Mouse (Mus musculus) testis, adult 2 months (tissue): ENCODE measurements around the gene Sema3d. TPM values are rescaled to one million over a fixed set of nuclear protein-coding genes. Genes with fewer than 3 reads are reported as not detected.

ENCODE experiments used
- H3K27ac ChIP-seq: fragments of 200-500 bp; 2 replicates; pipeline ENCODE4 v1.5.1; 2012; ENCODE audit warnings: low read depth, low read length; ENCODE audit not compliant: control insufficient read depth, insufficient read depth
- H3K27me3 ChIP-seq: fragments of 200-500 bp; 2 replicates; pipeline ENCODE4 v1.6.1; 2012; ENCODE audit warnings: mild to moderate bottlenecking, low read length, moderate library complexity; ENCODE audit not compliant: control insufficient read depth, insufficient read depth
- H3K36me3 ChIP-seq: fragments of 200-500 bp; 2 replicates; pipeline ENCODE4 v1.6.1; 2012; ENCODE audit warnings: mild to moderate bottlenecking, low read length; ENCODE audit not compliant: control insufficient read depth, insufficient read depth
- H3K4me1 ChIP-seq: fragments of 200-500 bp; 2 replicates; pipeline ENCODE4 v1.6.1; 2012; ENCODE audit warnings: low read length; ENCODE audit not compliant: control insufficient read depth, insufficient read depth
- H3K4me3 ChIP-seq: fragments of 200-500 bp; 2 replicates; pipeline ENCODE4 v1.5.1; 2012; ENCODE audit warnings: low read depth, mild to moderate bottlenecking, low read length, moderate library complexity, mixed read lengths; ENCODE audit not compliant: control insufficient read depth
- CTCF ChIP-seq: fragments of 200-500 bp; IDR thresholded peaks from 2 replicates; pipeline ENCODE4 v1.5.1; 2012; ENCODE audit warnings: low read depth, mild to moderate bottlenecking, inconsistent platforms, low read length, moderate library complexity; ENCODE audit not compliant: control insufficient read depth, insufficient read depth, insufficient replicate concordance
- POLR2A ChIP-seq: fragments of 200-500 bp; IDR thresholded peaks from 2 replicates; pipeline ENCODE4 v1.6.1; 2012; ENCODE audit warnings: low read depth, mild to moderate bottlenecking, inconsistent platforms, low read length, moderate library complexity; ENCODE audit not compliant: control insufficient read depth
- polyA plus RNA-seq: library from polyadenylated mRNA; depleted of rRNA; stranded (reverse); fragments of >200 nt; gene quantifications from 2 replicates; pipeline ENCODE4 v1.2.3, GENCODE M21; 2012

The Sema3d gene
- polyA plus RNA-seq, 1 experiment: 0.16 TPM

DNA sequence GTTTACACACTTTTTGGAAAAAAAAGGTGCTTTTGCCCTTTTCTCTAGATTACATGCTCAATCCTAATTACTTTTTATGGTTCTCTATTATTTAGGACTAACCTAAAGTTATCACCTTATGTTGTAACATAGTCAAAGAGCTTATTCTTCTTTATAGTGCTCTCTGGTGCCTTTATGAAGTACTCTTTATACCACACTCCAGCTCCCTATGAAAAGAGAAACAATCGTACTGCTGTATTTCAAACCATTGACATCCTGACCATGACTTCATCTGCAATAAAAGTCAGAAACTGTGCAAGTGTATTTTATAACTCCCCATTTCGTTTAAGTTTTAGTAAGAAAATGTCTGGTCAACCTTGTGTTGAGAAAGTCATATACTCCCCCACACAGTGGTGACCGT lies 29.4 kb downstream of the Sema3d start:
- no peaks in the 10 kb centered on the region for H3K4me1 ChIP-seq
- TF ChIP-seq CTCF: no peak
- TF ChIP-seq POLR2A: no peak
- no peaks in the 10 kb centered on the region for H3K27me3 ChIP-seq
- no peak overlapping the region for H3K4me3 ChIP-seq
- no peaks in the 10 kb centered on the region for H3K36me3 ChIP-seq
- no peak overlapping the region for H3K27ac ChIP-seq

DNA sequence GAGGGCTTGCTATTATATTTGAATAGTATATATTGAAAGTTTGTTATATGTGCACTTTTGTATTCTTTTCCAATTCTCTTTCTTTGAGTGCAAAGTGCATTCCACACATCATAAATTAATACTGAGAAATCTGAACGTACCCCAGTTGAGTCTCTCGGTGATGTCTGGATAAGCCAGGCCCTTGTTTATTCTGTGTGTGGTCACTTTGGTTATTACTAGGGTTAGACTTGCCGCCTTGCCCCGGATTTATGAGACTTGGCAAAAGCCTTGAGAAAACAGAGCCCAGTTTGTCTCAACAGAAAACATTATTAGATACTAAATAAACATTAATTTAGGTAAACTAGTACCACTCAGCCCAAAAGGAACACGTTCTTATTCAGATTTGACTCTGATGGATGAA lies 40.1 kb downstream of the Sema3d start:
- no peak overlapping the region for H3K27ac ChIP-seq
- no peak for TF ChIP-seq POLR2A
- TF ChIP-seq CTCF: no peak
- H3K4me1 ChIP-seq: no peaks in the 10 kb centered on the region
- H3K4me3 ChIP-seq: no peak overlapping the region
- H3K36me3 ChIP-seq: no peaks in the 10 kb centered on the region
- H3K27me3 ChIP-seq: no peaks in the 10 kb centered on the region

DNA sequence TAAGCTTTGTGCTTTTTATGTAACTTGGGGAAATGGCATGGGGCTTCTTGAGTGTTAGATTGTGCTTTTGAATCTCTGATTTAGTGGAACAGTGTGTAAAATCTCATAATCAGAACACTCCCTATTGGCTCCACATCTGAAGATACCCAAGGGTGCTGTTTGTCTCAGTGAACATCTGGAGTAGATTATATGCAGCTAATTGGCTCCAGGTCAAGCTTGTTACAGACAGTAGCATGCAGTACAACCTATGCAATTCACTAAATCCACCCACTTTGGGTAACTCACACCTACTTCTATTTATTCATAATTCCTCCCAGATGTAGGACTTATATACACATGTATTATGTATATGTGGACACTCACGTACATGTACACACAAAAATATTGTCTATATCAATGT lies 58.6 kb downstream of the Sema3d start:
- Histone ChIP-seq H3K36me3 (no peaks in the 10 kb centered on the region), H3K27me3 (no peaks in the 10 kb centered on the region), H3K4me3 (no peak overlapping the region), H3K27ac (no peak overlapping the region), H3K4me1 (no peaks in the 10 kb centered on the region)
- no peak for TF ChIP-seq CTCF
- no peak for TF ChIP-seq POLR2A

- Histone ChIP-seq H3K4me1 (no peaks in the 10 kb centered on the region), H3K36me3 (no peaks in the 10 kb centered on the region), H3K4me3 (no peak overlapping the region), H3K27ac (no peak overlapping the region), H3K27me3 (no peaks in the 10 kb centered on the region)
- TF ChIP-seq CTCF (no peak), POLR2A (no peak)
Measured at GRCm38 (mm10) chr5:12442176-12443105, 59.3 kb downstream of the Sema3d start.

DNA sequence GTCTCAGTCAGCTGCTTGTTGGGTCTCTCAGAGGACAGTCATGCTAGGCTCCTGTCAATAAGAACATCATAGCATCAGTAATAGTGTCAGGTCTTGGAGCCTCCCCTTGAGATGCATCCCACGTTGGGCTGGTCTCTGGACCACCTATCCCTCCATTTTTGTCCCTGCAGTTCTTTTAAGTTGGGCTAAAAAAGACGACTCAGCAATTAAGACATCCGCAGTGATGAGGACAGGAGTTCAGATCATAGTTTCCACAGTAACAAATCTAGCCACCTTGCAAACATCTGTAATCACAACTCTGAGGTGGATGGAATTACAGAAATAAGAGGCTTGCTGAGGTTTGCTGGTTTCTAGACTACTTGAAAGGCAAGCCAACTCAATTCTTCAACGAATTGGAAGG lies 67.9 kb downstream of the Sema3d start:
- TF ChIP-seq CTCF: no peak
- no peak for TF ChIP-seq POLR2A
- Histone ChIP-seq H3K4me3 (no peak overlapping the region), H3K27ac (no peak overlapping the region), H3K4me1 (no peaks in the 10 kb centered on the region), H3K36me3 (no peaks in the 10 kb centered on the region), H3K27me3 (no peaks in the 10 kb centered on the region)

DNA sequence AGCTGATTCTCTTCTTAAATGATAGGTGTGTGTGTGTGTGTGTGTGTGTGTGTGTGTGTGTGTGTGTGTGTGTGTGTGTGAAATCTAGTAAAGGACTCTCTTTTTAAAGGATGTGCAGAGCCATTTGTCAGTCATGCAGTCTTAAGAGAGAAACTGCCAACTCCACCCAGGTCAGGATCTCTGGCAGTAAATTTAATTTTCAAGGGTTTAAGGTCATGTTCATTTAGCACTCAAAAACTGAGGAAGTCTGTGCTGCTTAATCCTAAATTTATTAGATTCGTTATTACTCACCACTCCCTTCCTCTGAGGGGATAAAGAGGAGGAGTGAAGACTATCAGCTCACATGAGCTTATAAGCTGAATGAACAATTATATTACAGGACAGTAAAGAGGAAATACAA lies 71.8 kb downstream of the Sema3d start:
- Histone ChIP-seq H3K4me3 (no peak overlapping the region), H3K27ac (no peak overlapping the region), H3K4me1 (no peaks in the 10 kb centered on the region), H3K36me3 (no peaks in the 10 kb centered on the region), H3K27me3 (no peaks in the 10 kb centered on the region)
- TF ChIP-seq POLR2A (no peak), CTCF (no peak)

GRCm38 (mm10) chr5:12457509-12457908 lies 74.3 kb downstream of the Sema3d start:
- no peaks in the 10 kb centered on the region for H3K4me1 ChIP-seq
- TF ChIP-seq POLR2A (no peak), CTCF (no peak)
- no peaks in the 10 kb centered on the region for H3K27me3 ChIP-seq
- no peak overlapping the region for H3K4me3 ChIP-seq
- H3K27ac ChIP-seq: no peak overlapping the region
- H3K36me3 ChIP-seq: no peaks in the 10 kb centered on the region
